Mouse (Mus musculus): Measurements from ENCODE around the gene Gm45234. TPM values are rescaled to one million over a fixed set of nuclear protein-coding genes. Genes with fewer than 3 reads are reported as not detected.

The Gm45234 gene
- polyA plus RNA-seq, 1 experiment from 2014 or later = not detected

GRCm38 (mm10) chr6:124694166-124694955, 61.5 kb downstream of the Gm45234 start:
- H3K27me3 ChIP-seq (ENCODE audit: control insufficient read depth, insufficient read depth, low read length) = no peaks in the 10 kb centered on the region
- no peak overlapping the region for H3K4me2 ChIP-seq
- no peaks in the 10 kb centered on the region for H3K36me3 ChIP-seq (ENCODE audit: control insufficient read depth, insufficient read depth, low read length)
- no peak overlapping the region for H3K27ac ChIP-seq (ENCODE audit: low read depth, low read length)
- no peak overlapping the region for H3K9ac ChIP-seq (ENCODE audit: low read depth, low read length)
- ATAC-seq (replicated peaks; ENCODE audit: insufficient number of reproducible peaks, low FRiP score, low TSS enrichment) = no peak
- H3K4me1 ChIP-seq (ENCODE audit: control insufficient read depth, insufficient read depth, low read length) = no peaks in the 10 kb centered on the region
- no peaks in the 10 kb centered on the region for H3K9me3 ChIP-seq (replicated peaks; ENCODE audit: control insufficient read depth, low read length)
- no peak overlapping the region for H3K4me3 ChIP-seq (ENCODE audit: low read depth, low read length)
- 77% methylated on average over 15 of the region's 15 CpGs for WGBS (ENCODE audit: insufficient replicate concordance)

- WGBS (ENCODE audit: insufficient replicate concordance) = 72% methylated on average over 15 of the region's 15 CpGs
- H3K4me2 ChIP-seq = no peak overlapping the region
- no peaks in the 10 kb centered on the region for H3K9me3 ChIP-seq (replicated peaks; ENCODE audit: control insufficient read depth, low read length)
- H3K27me3 ChIP-seq (ENCODE audit: control insufficient read depth, insufficient read depth, low read length) = no peaks in the 10 kb centered on the region
- no peak overlapping the region for H3K9ac ChIP-seq (ENCODE audit: low read depth, low read length)
- no peaks in the 10 kb centered on the region for H3K4me1 ChIP-seq (ENCODE audit: control insufficient read depth, insufficient read depth, low read length)
- no peak for ATAC-seq (replicated peaks; ENCODE audit: insufficient number of reproducible peaks, low FRiP score, low TSS enrichment)
- no peak overlapping the region for H3K27ac ChIP-seq (ENCODE audit: low read depth, low read length)
- H3K4me3 ChIP-seq (ENCODE audit: low read depth, low read length) = no peak overlapping the region
- no peaks in the 10 kb centered on the region for H3K36me3 ChIP-seq (ENCODE audit: control insufficient read depth, insufficient read depth, low read length)
Observed at GRCm38 (mm10) chr6:124693243-124693981, 62.4 kb downstream of the Gm45234 start.

- H3K27ac ChIP-seq (ENCODE audit: low read depth, low read length) = no peak overlapping the region
- H3K4me3 ChIP-seq (ENCODE audit: low read depth, low read length) = no peak overlapping the region
- 85% methylated on average over 3 of the region's 3 CpGs for WGBS (ENCODE audit: insufficient replicate concordance)
- ATAC-seq (replicated peaks; ENCODE audit: insufficient number of reproducible peaks, low FRiP score, low TSS enrichment) = no peak
- H3K9me3 ChIP-seq (replicated peaks; ENCODE audit: control insufficient read depth, low read length) = no peaks in the 10 kb centered on the region
- no peak overlapping the region for H3K9ac ChIP-seq (ENCODE audit: low read depth, low read length)
- H3K36me3 ChIP-seq (ENCODE audit: control insufficient read depth, insufficient read depth, low read length) = no peaks in the 10 kb centered on the region
- H3K27me3 ChIP-seq (ENCODE audit: control insufficient read depth, insufficient read depth, low read length) = no peaks in the 10 kb centered on the region
- no peaks in the 10 kb centered on the region; the same call in 1 of the 2 replicates for H3K4me1 ChIP-seq (ENCODE audit: control insufficient read depth, insufficient read depth, low read length)
- H3K4me2 ChIP-seq = no peak overlapping the region
Observed at GRCm38 (mm10) chr6:124690517-124690916, 65.3 kb downstream of the Gm45234 start.

MicroRNAs encoded within 50 kb of the gene (microRNA counts, 519-probe panel; counts per million panel counts)
- microRNA mmu-miR-141 = 32.2 counts per million
- 2,986 counts per million, percentile 12 among the panel's probes with 10 or more counts for microRNA mmu-miR-200c

Small RNA genes lying within 50 kb of the gene (microRNA-seq; reads per million reads assigned to microRNA genes)
- gene Mir141 (ENCODE audit: borderline number of aligned reads) (55.8 reads per million, percentile 59 among the genes with 10 or more reads in this experiment), gene Mir200c (ENCODE audit: borderline number of aligned reads) (448 reads per million, percentile 79 among the genes with 10 or more reads in this experiment)

Other genes with a start within 250 kb of the Gm45234 start
- gene C1ra, start 243.6 kb downstream of the Gm45234 start, polyA plus RNA-seq (2014; fragmentation: Nextera tagmentation; extraction: Ambion mirVana) = 0.09 and 0.21 TPM in 2 replicates
- gene C1s1, start 213.7 kb downstream of the Gm45234 start, polyA plus RNA-seq (2014; fragmentation: Nextera tagmentation; extraction: Ambion mirVana) = 0.26 TPM in 1 of 2 replicates, not detected in the other
- not detected in 2 replicates for gene C1rb, start 185.7 kb downstream of the Gm45234 start, polyA plus RNA-seq (2014; fragmentation: Nextera tagmentation; extraction: Ambion mirVana)
- gene C1s2, start 119.9 kb downstream of the Gm45234 start, polyA plus RNA-seq (2014; fragmentation: Nextera tagmentation; extraction: Ambion mirVana) = not detected in 2 replicates
- 35.5 and 41.1 TPM in 2 replicates for gene Lpcat3, start 93.0 kb downstream of the Gm45234 start, polyA plus RNA-seq (2014; fragmentation: Nextera tagmentation; extraction: Ambion mirVana)
- 139 and 148 TPM in 2 replicates for gene Emg1, start 43.8 kb downstream of the Gm45234 start, polyA plus RNA-seq (2014; fragmentation: Nextera tagmentation; extraction: Ambion mirVana)
- gene Phb2, start 43.7 kb downstream of the Gm45234 start, polyA plus RNA-seq (2014; fragmentation: Nextera tagmentation; extraction: Ambion mirVana) = 335 and 336 TPM in 2 replicates
- 4.8 and 6.9 TPM in 2 replicates for gene Ptpn6, start 17.3 kb downstream of the Gm45234 start, polyA plus RNA-seq (2014; fragmentation: Nextera tagmentation; extraction: Ambion mirVana)
- gene Grcc10, start 14.6 kb downstream of the Gm45234 start, polyA plus RNA-seq (2014; fragmentation: Nextera tagmentation; extraction: Ambion mirVana) = 352 and 380 TPM in 2 replicates
- 7.4 and 9.5 TPM in 2 replicates for gene Atn1, start 503 bp upstream of the Gm45234 start, polyA plus RNA-seq (2014; fragmentation: Nextera tagmentation; extraction: Ambion mirVana)
- gene Eno2, start 13.7 kb upstream of the Gm45234 start, polyA plus RNA-seq (2014; fragmentation: Nextera tagmentation; extraction: Ambion mirVana) = 5.3 TPM in 2 replicates
- gene Lrrc23, start 23.7 kb upstream of the Gm45234 start, polyA plus RNA-seq (2014; fragmentation: Nextera tagmentation; extraction: Ambion mirVana) = not detected in 2 replicates
- gene Spsb2, start 52.6 kb upstream of the Gm45234 start, polyA plus RNA-seq (2014; fragmentation: Nextera tagmentation; extraction: Ambion mirVana) = 4.5 and 6.6 TPM in 2 replicates
- 1,419 and 1,543 TPM in 2 replicates for gene Tpi1, start 58.3 kb upstream of the Gm45234 start, polyA plus RNA-seq (2014; fragmentation: Nextera tagmentation; extraction: Ambion mirVana)
- 87.3 and 98.3 TPM in 2 replicates for gene Usp5, start 73.5 kb upstream of the Gm45234 start, polyA plus RNA-seq (2014; fragmentation: Nextera tagmentation; extraction: Ambion mirVana)
- gene Cdca3, start 73.5 kb upstream of the Gm45234 start, polyA plus RNA-seq (2014; fragmentation: Nextera tagmentation; extraction: Ambion mirVana) = 137 and 153 TPM in 2 replicates
- gene Gnb3, start 84.3 kb upstream of the Gm45234 start, polyA plus RNA-seq (2014; fragmentation: Nextera tagmentation; extraction: Ambion mirVana) = 5.4 and 6.6 TPM in 2 replicates
- gene P3h3, start 101.7 kb upstream of the Gm45234 start, polyA plus RNA-seq (2014; fragmentation: Nextera tagmentation; extraction: Ambion mirVana) = 13.8 and 15.8 TPM in 2 replicates
- gene Gpr162, start 108.0 kb upstream of the Gm45234 start, polyA plus RNA-seq (2014; fragmentation: Nextera tagmentation; extraction: Ambion mirVana) = 0.69 and 0.80 TPM in 2 replicates
- gene Cd4, start 132.2 kb upstream of the Gm45234 start, polyA plus RNA-seq (2014; fragmentation: Nextera tagmentation; extraction: Ambion mirVana) = not detected in 2 replicates
- 1.1 and 1.3 TPM in 2 replicates for gene Lag3, start 155.7 kb upstream of the Gm45234 start, polyA plus RNA-seq (2014; fragmentation: Nextera tagmentation; extraction: Ambion mirVana)
- gene Ptms, start 164.1 kb upstream of the Gm45234 start, polyA plus RNA-seq (2014; fragmentation: Nextera tagmentation; extraction: Ambion mirVana) = 138 and 158 TPM in 2 replicates
- gene Mlf2, start 175.4 kb upstream of the Gm45234 start, polyA plus RNA-seq (2014; fragmentation: Nextera tagmentation; extraction: Ambion mirVana) = 326 and 347 TPM in 2 replicates
- 134 and 142 TPM in 2 replicates for gene Cops7a, start 209.5 kb upstream of the Gm45234 start, polyA plus RNA-seq (2014; fragmentation: Nextera tagmentation; extraction: Ambion mirVana)
- 0.41 TPM in 1 of 2 replicates, not detected in the other for gene Pianp, start 240.7 kb upstream of the Gm45234 start, polyA plus RNA-seq (2014; fragmentation: Nextera tagmentation; extraction: Ambion mirVana)